Comparison of ENCODE assay signal across 8 mouse cellular contexts in genomic region chr8:83607661-83608397, GRCm38 (mm10). TPM values are rescaled to one million over a fixed set of nuclear protein-coding genes. Genes with fewer than 3 reads are reported as not detected.
DNase-seq lines count a peak whose midpoint lies in the region; ATAC-seq lines count a peak whose summit lies in the region.

TSS of gene Tecr (minus strand) at chr8:83607971.
TSS of gene Dnajb1 (plus strand) at chr8:83608193.

- H3K9ac ChIP-seq in heart, embryonic 14.5 days (ENCODE audit: low read length), result peak within 1 kb of the TSS; percentile 84
- H3K9ac ChIP-seq in liver, embryonic 13.5 days, result peak within 1 kb of the TSS; percentile 97
- H3K9ac ChIP-seq in stomach, embryonic 16.5 days (ENCODE audit: low read length), result peak within 1 kb of the TSS; percentile 92

- peak within 1 kb of the TSS; percentile 96 for H3K4me2 ChIP-seq in heart, embryonic 14.5 days (ENCODE audit: low read length)
- peak within 1 kb of the TSS; percentile 94 for H3K4me2 ChIP-seq in liver, embryonic 13.5 days
- peak within 1 kb of the TSS; percentile 78 for H3K4me2 ChIP-seq in stomach, embryonic 16.5 days (ENCODE audit: low read depth, low read length)

- H3K4me3 ChIP-seq in heart, embryonic 14.5 days (ENCODE audit: control insufficient read depth in 1 of 2, insufficient read depth in 1 of 2, low read depth in 1 of 2, low read length in 2 of 2), result peak within 1 kb of the TSS; percentile 67 to 78
- H3K4me3 ChIP-seq in liver, embryonic 13.5 days (replicated peaks), result peak within 1 kb of the TSS; percentile 90
- peak within 1 kb of the TSS; percentile 83 for H3K4me3 ChIP-seq in stomach, embryonic 16.5 days (replicated peaks; ENCODE audit: low read length)

- ATAC-seq in CD4-positive, CD25-positive, alpha-beta regulatory T cell, adult 4 months, result peak; percentile 82
- peak; percentile 96 for ATAC-seq in heart, embryonic 14.5 days (ENCODE audit: insufficient number of reproducible peaks, insufficient read depth, low FRiP score, low read depth)
- ATAC-seq in liver, embryonic 13.5 days (ENCODE audit: low read depth), result peak; percentile 89
- ATAC-seq in stomach, embryonic 16.5 days (ENCODE audit: insufficient read depth, low FRiP score), result peak; percentile 97

- H3K27me3 ChIP-seq in heart, embryonic 14.5 days (ENCODE audit: control insufficient read depth, insufficient read depth, low read length), result no peaks in the 10 kb centered on the region
- no peaks in the 10 kb centered on the region for H3K27me3 ChIP-seq in liver, embryonic 13.5 days
- no peaks in the 10 kb centered on the region for H3K27me3 ChIP-seq in stomach, embryonic 16.5 days (ENCODE audit: control insufficient read depth, insufficient read depth, low read length)

- H3K36me3 ChIP-seq in heart, embryonic 14.5 days (ENCODE audit: control insufficient read depth, insufficient read depth, low read length), result peaks cover 34% of the 10 kb centered on the region
- peaks cover 37% of the 10 kb centered on the region for H3K36me3 ChIP-seq in liver, embryonic 13.5 days
- H3K36me3 ChIP-seq in stomach, embryonic 16.5 days (ENCODE audit: control insufficient read depth, insufficient read depth, low read length), result peaks cover 23% of the 10 kb centered on the region

- no peaks in the 10 kb centered on the region for H3K9me3 ChIP-seq in heart, embryonic 14.5 days (ENCODE audit: control insufficient read depth, low read length)
- H3K9me3 ChIP-seq in liver, embryonic 13.5 days (replicated peaks), result no peaks in the 10 kb centered on the region
- H3K9me3 ChIP-seq in stomach, embryonic 16.5 days (replicated peaks; ENCODE audit: control insufficient read depth, low read length), result no peaks in the 10 kb centered on the region

- peak within 1 kb of the TSS; percentile 92 to 98 for H3K27ac ChIP-seq in heart, embryonic 14.5 days (replicated peaks in 1 of 2; ENCODE audit: control insufficient read depth in 1 of 2, insufficient read depth in 1 of 2, low read depth in 2 of 2, low read length in 2 of 2)
- H3K27ac ChIP-seq in liver, embryonic 13.5 days, result peak within 1 kb of the TSS; percentile 99
- H3K27ac ChIP-seq in stomach, embryonic 16.5 days (ENCODE audit: low read length), result peak within 1 kb of the TSS; percentile 98

- under 1% methylated on average over 66 of the region's 69 CpGs for WGBS in heart, embryonic 14.5 days
- under 1% methylated on average over 69 of the region's 69 CpGs for WGBS in liver, embryonic 13.5 days (ENCODE audit: insufficient replicate concordance)
- under 1% methylated on average over 64 of the region's 69 CpGs for WGBS in stomach, embryonic 16.5 days

- H3K4me1 ChIP-seq in heart, embryonic 14.5 days (ENCODE audit: control insufficient read depth in 2 of 2, insufficient read depth in 2 of 2, low read length in 2 of 2), result peaks cover 7 to 19% of the 10 kb centered on the region in 2 experiments
- peaks cover 66% of the 10 kb centered on the region for H3K4me1 ChIP-seq in liver, embryonic 13.5 days (replicated peaks)
- H3K4me1 ChIP-seq in stomach, embryonic 16.5 days (ENCODE audit: control insufficient read depth, insufficient read depth, low read length), result peaks cover 15% of the 10 kb centered on the region

- peak; percentile 99 for DNase-seq in c-Kit-negative CD71-positive TER-119-positive erythroid progenitor cells, embryonic 14.5 days (ENCODE audit: low read depth, low spot score)
- DNase-seq in fibroblast of lung, adult 2 months (ENCODE audit: low read depth), result peak; percentile 95
- peak; percentile 100 for DNase-seq in kidney, postnatal 14 days
- peak; percentile 100 for DNase-seq in liver, embryonic 13.5 days
- peak; percentile 98 for DNase-seq in neural tube, embryonic 10.5 days (ENCODE audit: extremely low spot score, low spot score)

RNA-seq across cellular contexts. Expression of gene Tecr, which starts in this region (rescaled TPM):
- polyA plus RNA-seq in CD4-positive, CD25-positive, alpha-beta regulatory T cell, adult 4 months (2017; shearing (Covaris generic)), result 100 to 1,000 TPM; 408 to 507 TPM
- polyA plus RNA-seq in heart, embryonic 14.5 days (2014; fragmentation: Nextera tagmentation; extraction: Ambion mirVana), result 461 and 507 TPM in 2 replicates
- 334 and 348 TPM in 2 replicates for polyA plus RNA-seq in liver, embryonic 13.5 days (2015; fragmentation: Nextera tagmentation; extraction: Ambion mirVana)
- 503 and 554 TPM in 2 replicates for polyA plus RNA-seq in stomach, embryonic 16.5 days (2015; fragmentation: Nextera tagmentation; extraction: Ambion mirVana)

RNA-seq across cellular contexts. Expression of gene Dnajb1, which starts in this region (rescaled TPM):
- polyA plus RNA-seq in CD4-positive, CD25-positive, alpha-beta regulatory T cell, adult 4 months (2017; shearing (Covaris generic)), result 10 to 100 TPM; 44.9 to 62.3 TPM
- 37.0 and 38.2 TPM in 2 replicates for polyA plus RNA-seq in heart, embryonic 14.5 days (2014; fragmentation: Nextera tagmentation; extraction: Ambion mirVana)
- polyA plus RNA-seq in liver, embryonic 13.5 days (2015; fragmentation: Nextera tagmentation; extraction: Ambion mirVana), result 54.5 and 59.6 TPM in 2 replicates
- polyA plus RNA-seq in stomach, embryonic 16.5 days (2015; fragmentation: Nextera tagmentation; extraction: Ambion mirVana), result 69.6 and 74.3 TPM in 2 replicates

Comparison
In these comparisons a context has a peak if more than half of its experiments do, and no peak if none do; other contexts are left out.
1. Peak in every context shown above with its lines: DNase-seq, ATAC-seq, H3K4me3 ChIP-seq and H3K27ac ChIP-seq.